Mouse (Mus musculus) adipocyte (in vitro differentiated cells): ENCODE data around the gene Dhh.
"Not testable (repeated sequence)": the region's sequence is repeated elsewhere in the genome, so short reads cannot be mapped to it uniquely, and the experiment has no call there.

Experiments
- DNase-seq: peaks from one replicate; pipeline ENCODE4 v3.0.0-alpha.2; 2016; ENCODE audit warnings: low spot score

Dhh gene

DNA sequence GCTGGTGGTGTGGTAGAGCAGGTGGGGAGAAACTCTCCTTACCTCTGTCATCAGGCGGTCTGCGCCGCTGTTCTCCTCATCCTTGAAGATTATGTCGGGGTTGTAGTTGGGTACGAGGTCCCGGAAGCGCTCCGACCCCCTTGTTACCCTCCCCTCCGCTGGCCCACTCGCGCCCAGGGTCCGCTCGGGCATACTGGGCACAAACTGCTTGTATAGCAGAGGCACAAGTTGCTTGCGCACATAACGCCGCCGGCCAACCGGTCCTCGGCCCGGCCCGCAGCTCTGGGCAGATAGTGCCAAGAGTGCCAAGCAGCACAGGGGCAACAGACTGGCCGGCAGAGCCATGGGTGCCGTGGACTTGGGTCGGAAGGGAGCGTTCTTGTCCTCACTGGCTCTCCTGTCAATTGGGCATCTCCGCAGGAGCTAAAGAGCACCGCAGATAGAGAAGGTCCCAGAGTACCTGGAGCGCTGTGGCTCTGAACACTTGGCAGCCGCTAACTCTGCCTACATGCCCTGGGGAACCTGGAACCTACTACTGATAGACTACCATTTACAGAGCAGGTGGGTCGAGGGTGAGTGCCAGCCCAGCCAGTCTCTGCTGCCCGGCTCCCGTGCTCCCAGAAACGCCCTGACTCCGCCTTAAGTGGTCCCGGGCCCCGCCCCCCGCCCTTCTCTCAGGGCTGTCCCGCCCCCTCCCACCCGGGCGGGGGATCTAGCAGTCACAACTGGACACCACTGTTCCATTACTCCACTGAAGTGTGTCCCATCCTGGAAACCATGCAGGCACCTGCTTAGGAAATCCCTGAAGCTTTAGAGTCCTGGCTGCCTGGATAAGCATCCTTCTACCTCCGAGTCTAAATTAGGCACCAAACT, at the start of gene Dhh:
Gene Dhh (minus strand): TSS at position 613 of the 873 bp plus-strand sequence.
- no peak for DNase-seq

DNA sequence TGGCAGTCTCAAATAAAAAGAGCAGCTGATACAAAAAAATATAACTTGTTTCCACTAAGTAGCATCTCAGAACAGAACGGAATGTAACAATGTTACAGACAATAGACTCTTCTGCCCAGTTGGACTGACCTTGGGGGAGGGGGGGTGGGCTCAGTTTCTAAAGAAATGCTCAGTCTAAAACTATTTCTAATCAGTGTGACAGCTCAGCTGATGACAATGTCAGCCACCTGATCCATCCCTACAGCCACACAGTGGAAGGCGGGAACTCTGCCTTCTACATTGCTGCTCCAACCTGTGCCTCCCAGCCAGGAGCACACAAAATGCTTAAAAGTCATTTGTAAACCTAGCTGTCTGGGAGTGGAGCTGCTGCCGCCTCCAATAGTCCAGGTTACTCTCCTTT, 49.5 kb upstream of the Dhh start:
- DNase-seq = no peak

DNA sequence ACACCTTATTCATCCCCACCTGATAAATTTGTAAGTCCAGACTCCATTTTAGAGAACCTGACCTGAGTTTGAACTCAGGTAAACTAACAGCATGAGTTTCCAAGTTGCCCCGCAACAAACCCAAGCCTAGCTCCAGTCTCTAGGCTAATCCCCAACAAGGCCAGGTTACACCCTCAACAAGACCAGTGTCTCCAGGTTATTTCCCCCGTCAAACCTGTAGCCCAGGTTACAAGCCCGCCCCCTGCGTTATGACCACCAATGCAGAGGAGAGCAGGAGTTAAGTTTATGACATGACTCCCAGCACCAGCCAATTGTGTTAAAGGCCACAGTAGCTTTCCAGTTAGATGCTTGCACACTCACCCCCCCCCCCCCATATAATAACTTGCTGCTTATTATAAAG, 44.8 kb upstream of the Dhh start:
- no peak for DNase-seq

DNA sequence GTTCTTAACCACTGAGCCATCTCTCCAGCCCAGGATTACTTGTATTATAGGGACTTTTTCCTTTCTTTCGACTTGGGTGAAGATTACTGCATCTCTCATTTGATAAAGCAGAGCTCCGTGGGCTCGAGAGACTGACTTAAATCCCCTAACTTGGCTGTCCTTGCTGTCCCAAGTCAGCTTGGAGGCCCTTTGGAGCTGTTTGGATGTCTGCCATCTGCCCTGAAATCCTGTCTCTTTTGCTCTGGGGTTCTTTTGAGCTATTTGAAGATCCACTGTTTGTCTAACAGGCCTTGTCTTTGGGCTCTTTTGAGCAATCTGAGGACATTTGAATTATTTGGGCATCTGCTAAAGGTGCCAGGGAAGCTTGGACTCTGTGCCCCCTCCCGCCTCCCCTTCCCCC, 43.7 kb upstream of the Dhh start:
- peak; percentile 67 for DNase-seq

DNA sequence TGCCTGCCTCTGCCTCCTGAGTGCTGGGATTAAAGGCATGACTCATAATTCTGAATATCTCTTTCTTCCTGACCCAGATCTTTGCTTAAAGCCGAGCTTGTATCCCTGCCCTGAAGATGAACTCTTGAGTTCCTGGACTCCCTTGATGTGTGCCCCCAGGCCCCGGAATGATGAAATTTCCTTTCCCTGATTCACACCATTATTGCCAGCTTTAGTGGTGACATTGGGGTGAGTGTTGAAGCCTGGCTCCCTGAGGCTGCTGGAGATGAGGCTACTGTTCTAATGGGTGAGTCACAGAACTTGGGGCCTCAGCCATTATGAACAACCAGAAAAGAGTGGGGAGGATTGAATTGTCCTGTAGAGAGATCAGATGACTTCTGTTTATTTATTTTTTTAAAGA, 43.2 kb upstream of the Dhh start:
- DNase-seq = no peak

DNA sequence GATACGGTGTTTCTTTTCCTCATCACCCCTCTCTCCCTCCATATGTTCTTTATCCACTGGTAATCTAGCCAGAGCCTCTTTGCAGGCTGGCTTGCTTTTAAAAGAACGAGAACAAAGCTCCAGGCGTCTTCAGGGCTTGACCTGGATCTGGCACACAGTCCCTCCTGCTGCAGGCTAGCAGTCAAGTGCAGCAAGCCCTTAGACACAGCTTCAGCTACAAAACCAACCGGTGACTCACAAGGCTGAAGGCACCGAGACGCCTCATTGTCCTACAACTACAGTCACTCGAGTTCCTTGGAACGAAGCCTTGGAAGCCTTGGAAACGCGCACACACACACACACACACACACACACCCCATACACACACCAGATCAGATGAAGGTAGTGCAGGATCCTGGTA, 42.5 kb upstream of the Dhh start:
- DNase-seq = no peak

DNA sequence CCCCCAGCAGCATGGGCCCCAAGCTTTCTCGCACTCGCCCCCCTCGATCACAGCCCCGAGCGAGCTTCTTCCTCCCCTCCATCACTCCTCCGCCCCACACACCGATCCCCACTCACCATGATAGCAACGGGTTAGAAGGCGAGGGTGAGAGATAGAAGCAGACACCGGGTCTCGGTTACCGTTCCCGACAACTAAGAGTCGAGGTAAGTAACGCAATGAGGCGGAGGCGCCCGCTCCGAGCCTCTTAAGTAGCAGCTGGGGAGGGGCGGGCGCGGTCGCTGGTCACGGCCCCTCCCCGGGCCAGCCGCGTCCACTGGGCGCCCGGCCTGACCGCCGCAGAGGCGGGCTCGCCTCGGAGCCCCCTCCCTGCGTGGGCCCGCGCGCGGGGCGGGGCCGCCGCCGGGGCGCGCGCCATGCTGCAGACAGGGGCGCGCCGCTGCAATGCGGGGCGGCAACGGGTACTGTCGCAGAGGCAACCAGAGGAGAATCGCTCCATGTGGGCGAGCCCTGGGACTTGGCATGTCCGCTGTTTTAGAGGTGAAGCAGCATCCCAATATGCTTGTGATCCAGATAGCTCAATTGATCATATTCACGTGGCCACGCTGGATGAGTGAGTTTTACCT, 36.0 kb upstream of the Dhh start, which contains the start of gene Tuba1b:
Gene Tuba1b (minus strand): TSS at position 349 of the 623 bp plus-strand sequence.
- peak; percentile 89 for DNase-seq

DNA sequence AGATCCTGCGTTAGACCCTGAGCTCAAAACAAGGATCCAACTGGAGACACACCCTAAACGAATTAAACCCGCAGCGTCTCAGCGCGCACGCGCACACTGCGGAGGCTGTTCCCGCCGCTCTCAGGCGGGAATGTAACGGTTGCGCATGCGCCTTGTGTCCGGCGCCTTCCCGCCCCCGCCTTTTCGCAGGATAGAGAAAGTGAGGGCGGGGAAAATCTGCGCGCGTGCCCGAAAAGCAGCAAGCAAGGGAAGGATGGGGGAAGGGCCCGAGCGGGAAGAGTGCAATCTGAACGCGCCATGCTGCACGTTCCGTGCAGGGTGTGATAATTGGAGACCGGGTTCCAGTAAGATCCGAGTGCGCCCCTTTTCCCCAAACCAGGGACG, 35.5 kb upstream of the Dhh start:
- DNase-seq = peak; percentile 99

DNA sequence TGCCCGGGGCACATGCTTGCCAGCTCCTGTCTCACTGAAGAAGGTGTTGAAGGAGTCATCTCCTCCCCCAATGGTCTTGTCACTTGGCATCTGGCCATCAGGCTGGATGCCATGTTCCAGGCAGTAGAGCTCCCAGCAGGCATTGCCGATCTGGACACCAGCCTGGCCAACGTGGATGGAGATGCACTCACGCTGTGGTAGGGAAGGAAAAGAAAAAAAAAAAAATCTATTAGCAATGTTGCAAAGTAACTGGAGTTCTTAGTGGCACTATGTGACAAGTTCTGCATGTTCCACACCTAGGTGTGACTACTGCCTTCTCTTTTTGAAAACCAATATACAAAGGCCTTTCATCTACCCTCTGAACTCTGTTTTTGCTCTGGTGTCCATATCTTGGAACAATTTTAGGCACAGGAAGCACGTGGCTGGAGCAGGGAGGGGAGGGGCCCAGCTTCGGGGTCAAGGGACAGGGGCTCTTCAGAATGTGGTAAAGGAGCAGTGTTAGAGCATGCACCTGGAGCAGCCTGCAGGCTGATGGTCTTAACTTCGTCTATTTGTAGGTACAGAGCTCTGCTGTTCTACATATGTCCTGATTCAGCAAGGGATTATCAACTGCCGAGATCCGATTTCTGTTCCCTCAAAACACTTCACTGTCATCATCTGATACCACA, 34.8 kb upstream of the Dhh start:
- DNase-seq = peak; percentile 53

DNA sequence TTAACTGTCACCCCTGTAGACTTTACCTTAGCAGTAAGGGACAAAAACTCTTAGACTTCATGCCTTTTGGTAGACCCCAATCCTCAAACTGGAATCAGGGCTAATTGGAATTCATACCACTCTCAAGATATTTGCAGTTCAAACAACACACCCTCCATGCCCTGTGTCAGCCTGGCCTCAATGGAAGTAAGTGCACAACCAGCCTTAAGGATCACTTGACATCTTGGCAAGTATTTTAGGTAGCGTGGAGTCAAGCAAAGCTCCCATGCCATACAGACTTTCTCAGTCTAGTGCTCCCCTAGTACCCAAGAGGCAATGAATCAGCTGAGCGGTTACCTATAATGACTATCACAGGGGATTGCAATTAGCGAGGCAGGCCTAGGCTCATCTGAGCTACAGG, 32.7 kb upstream of the Dhh start:
- no peak for DNase-seq

DNA sequence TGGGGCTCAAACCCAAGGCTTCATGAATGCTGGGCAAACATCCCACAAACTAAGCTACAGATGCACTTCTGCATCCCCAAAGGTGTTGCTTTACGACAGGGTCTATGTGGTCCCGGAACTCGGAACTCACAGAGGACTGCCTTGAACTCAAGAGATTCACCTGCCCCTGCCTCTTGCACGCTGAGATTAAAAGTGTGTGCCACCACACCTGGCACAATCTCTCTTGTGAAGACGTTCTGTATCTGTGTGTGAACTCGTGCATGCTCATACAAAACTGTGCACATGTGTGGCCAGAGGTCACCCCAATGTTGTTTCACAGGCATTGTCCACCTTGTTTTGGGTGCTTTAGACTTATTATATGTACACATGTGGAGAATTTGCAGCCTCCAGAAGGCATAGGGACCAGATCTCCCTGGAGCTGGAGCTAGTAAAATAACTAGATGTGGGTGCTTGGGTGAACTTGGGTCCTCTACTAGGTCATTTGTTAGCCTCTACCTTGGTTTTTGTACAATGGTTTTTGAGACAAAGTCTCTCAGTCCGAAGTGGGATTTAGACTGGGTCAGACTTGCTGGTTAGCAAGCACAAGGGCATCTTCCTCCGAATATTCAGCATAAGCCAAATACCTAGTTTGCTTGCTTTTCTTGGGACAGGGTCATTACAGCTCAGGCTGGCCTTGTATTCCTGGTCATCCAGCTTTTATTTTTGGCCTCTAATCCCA, 31.8 kb upstream of the Dhh start:
- DNase-seq = no peak

DNA sequence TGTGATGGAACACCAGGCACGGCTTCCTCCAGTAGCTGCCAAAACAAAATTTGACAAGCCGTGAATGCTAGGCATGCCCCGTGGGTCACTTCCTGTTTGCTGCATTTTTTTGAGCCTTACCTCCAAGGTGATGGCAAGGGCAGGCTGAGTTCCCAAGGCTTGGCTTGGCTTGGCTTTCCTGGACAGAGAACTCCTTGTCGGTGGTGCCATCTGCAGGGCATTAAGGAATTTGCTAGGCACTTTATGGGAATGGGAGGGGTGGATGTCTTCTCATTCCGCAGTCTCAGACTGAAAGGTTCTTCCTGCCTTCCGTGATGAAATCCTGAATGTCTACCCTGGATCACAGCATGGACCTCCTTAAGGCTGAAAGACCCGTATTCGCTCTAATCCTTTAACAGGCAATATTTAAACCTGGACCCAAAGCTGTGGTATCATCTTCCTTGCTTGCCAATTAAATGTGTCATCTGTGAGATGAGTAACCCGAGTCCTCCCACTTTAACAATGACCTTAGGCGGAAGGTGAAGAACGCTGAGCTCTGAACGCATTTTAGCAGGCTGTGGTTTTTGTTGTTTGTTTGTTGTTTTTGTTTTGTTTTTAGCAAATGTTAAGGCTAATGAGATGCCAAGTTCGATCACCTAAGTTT, 30.4 kb upstream of the Dhh start:
- DNase-seq = peak; percentile 91

DNA sequence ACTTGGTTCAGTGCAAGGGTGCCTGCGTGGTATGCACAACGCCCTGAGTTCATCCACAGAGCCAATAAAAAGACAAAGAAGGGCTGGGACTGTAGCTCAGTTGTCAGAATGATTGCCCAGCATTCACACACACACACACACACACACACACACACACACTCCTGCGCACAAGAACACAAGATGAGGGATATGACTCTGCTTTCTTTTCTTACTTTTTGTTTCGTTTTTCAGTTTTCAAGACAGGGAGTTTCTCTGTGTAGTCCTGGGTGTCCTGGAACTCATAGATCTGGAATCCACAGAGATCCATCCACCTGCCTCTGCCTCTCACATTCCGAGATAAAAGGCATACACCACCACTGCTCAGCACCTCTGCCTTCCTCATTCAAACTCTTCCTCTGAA, 29.2 kb upstream of the Dhh start:
- DNase-seq = no peak

DNA sequence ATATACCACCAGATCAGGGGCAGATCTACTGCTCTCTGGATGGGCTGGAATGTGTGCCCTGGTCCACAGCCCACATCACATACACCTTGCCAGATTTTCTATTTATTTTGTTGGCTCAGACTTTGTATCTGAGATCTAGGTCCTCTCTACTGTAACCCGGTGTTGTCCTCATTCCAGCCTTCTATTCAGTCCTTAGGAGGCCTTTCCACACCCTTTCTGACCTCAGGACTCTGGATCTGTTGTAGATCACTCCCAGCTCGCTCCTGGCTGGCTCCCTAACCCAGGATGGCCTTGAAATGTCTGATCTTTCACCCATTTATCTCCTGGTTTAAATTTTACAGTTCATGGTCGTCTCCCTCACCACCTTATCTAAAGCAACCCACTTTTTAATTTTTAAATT, 26.3 kb upstream of the Dhh start:
- no peak for DNase-seq

DNA sequence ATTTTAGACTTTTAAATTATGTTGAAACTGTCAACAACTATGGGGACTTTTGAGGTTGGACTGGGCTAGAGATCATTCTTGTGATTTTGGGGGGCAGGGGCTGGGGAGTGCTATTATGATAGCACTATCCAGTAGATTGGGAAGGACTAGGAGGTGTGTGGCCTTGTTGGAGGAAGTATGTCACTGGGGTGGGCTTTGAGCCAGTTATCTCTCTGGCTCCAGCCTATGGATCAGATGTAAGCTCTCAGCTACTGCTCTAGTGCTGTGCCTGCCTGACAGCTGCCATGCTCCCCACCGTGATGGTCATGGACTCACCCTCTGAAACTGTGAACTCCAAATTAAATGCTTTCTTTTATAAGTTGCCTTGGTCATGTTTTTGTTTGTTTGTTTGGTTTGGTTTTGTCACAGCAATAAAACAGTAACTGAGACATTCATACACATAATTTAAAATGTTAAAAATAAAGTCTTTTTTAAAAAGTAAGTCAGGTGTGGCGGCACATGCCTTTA, 24.7 kb upstream of the Dhh start:
- DNase-seq = no peak

DNA sequence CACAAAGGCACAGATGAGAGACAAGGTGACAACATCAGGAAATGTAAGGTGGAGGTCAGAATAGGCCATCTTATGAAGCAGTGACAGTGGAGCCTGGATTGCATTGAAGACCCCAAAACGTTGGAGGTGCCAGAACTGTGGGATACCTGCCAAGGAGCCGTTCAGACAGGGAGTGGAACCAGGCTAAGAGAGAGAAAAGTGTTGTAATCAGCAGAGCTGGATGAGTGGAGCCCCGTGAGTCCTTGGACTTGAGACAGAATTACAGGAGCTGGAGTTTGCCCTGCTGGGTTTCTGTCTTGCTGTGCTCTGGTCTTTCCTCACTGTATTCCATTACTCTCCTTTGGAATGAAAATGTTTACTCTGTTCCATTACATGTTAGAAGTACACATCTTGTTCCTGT, 24.2 kb upstream of the Dhh start:
- DNase-seq = peak; percentile 59

DNA sequence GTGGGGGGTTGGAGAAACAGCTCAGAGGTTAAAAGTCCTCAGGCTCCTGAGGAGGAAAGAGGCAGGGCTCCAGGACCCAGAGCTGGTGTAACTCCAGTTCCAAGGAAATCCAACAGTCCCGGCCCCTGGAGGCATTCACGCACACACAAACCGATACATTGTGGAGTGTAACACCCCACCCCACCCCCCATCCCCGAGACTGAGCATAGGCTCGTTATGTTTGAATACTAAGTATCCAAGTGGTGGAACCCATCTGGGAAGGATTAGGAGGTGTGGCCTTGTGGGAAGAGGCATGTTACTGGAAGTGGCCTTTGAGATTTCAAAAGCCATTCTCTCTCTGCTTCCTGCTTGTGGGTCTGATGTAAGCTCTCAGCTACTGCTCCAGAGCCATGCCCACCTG, 23.2 kb upstream of the Dhh start:
- DNase-seq = no peak

DNA sequence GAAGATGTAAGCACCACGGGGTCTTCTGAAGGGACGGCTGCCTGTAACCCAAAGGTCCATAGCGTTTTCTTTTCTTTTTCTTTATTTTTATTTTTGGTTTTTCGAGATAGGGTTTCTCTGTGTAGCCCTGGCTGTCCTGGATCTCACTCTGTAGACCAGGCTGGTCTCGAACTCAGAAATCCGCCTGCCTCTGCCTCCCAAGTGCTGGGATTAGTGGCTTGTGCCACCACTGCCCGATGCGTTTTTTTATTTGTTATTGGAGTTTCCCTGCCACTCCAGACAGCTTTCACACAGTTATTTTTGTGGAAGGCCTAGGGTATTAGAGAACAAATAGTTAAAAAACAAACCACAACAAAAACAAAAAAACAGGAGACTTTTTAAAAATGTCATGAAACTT, 20.2 kb upstream of the Dhh start:
- DNase-seq = not testable (repeated sequence)

DNA sequence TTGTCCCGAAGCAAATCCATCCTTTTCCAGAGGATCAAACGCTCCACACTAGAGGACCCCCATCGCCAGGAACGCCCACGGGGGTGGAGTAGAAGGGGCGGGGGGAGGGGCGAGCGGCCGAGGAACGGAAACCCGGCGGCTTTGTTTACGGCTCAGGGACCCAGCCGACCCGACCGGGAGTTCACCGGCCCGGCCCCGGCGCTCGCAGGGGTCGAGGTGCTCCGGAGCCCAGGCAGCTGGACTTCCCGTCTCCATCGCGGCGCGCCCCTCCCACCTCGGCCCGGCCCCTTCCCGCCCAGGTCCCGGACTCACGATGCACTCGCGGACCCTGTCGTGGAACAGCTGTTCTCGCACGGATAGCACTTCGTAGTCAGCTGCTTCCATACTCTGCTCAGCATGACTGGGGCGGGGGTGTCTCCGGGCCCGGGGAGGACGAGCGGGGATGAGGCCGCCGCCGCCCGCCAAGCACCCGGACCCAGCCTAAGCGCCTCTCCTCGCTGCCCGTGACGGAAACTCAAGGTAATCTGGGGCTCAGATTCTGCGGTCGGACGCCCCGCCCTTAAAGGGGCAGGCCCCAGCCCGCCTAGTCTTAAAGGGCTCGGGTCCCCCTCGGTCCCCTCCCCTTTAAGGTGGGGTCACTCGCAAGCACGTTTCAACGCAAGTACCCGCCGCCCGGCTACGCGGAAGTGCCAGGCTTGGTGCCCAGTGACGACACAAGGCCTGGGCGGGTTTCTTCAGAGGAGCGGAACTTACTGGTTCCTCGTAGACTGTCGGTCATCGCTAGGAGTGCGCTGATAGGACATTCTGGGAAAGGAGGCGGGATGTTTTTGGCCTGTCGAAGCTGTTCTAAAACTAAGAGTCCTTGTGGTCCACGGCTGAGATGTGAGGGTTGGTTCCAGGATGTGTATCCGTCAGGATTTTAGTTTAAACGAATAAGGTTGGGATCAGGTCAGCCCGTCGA, 19.5 kb upstream of the Dhh start, which contains the start of gene Lmbr1l:
Gene Lmbr1l (minus strand): TSS at position 694 of the 961 bp plus-strand sequence.
- DNase-seq = peak; percentile 100

DNA sequence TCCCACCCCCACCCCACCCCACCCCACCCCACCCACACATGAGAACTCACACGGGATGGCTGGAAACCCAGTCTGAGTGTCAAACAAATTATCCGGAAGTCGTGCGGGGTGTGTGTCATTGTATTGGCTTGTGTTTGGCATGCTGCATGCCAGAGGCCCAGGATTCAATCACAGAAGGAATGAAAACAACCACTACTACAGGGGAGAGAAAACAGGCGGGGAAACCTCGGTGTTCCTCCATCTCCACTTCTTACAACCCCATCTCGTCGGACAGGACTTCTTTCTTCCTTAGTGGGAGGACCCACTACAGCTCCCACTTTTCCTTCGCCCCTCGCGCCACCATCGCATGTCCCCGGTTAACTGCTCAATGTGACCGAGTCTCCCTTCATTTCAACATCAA, 18.8 kb upstream of the Dhh start:
- peak; percentile 63 for DNase-seq
